Mouse (Mus musculus): ENCODE results near the gene Marcksl1. TPM values are rescaled to one million over a fixed set of nuclear protein-coding genes. Genes with fewer than 3 reads are reported as not detected.
"Not testable (repeated sequence)": the region's sequence is repeated elsewhere in the genome, so short reads cannot be mapped to it uniquely, and the experiment has no call there.

The Marcksl1 gene
- polyA plus RNA-seq, 1 experiment = 61.7 TPM

DNA sequence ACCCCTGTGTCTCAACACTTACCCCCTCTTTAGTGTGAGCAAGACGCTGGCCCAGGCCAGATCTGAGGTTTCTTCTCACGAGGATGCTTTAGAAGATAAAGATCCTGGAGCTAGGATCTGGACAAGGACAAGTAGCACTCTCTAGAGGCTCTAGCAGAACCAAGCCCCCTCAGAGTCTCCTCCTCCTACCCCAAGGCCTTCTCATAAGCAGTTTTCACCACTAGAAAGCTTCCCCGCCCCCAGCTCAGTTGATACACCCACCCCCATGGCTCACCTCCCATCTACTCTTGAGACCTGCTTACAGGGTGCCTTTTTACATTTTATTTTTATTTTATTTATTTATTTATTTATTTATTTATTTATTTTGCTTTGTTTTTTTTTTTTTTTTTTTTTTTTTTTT lies 3.7 kb upstream of the Marcksl1 start:
- no peaks in the 10 kb centered on the region for H3K9me3 ChIP-seq
- peaks cover 32% of the 10 kb centered on the region for H3K4me1 ChIP-seq
- no peaks in the 10 kb centered on the region for H3K36me3 ChIP-seq (replicated peaks; ENCODE audit: low read length)
- TF ChIP-seq FLI1 (IDR thresholded peaks at IDR 0.05; ENCODE audit: low read length) = no peak
- no peak for TF ChIP-seq GATA1 (IDR thresholded peaks at IDR 0.05; ENCODE audit: borderline replicate concordance, low read length)
- peaks cover 76% of the 10 kb centered on the region for H3K27me3 ChIP-seq (replicated peaks)
- no peak overlapping the region for H3K4me3 ChIP-seq (replicated peaks)

DNA sequence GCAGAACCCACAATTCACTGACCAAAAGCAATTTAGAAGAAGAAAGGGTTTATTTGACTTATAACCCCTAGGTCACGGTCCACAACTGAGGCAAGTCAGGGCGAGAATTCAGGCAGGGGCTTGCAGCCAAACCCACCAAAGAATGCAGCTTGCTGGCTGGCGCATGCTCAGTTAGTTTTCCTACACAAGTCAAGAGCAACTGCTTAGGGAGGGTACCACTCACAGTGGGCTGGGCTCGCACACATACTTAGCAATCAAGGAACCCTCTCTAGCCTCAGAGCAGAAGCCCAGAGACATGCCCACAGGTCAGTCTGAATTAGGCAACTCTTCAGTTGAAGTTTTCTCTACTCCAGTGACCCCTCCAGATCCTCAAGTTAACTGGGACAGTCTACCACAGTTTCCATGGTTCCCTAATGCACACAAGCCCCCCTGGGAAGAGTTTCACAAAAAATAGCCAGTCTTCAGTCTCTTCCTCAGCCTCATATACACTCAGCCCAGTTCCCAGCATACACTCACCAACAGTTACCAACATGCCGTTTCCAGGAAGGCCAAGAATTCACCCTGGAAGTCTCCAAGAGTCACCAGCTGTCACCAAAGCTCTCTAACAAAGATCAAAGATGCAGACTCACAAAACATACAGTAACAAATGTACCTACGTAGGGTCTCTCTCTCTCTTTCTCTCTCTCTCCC lies 2.5 kb upstream of the Marcksl1 start:
- H3K4me1 ChIP-seq = peaks cover 27% of the 10 kb centered on the region
- H3K4me3 ChIP-seq (replicated peaks) = no peak overlapping the region
- peaks cover 1% of the 10 kb centered on the region for H3K36me3 ChIP-seq (replicated peaks; ENCODE audit: low read length)
- H3K27me3 ChIP-seq (replicated peaks) = peaks cover 70% of the 10 kb centered on the region
- H3K9me3 ChIP-seq = no peaks in the 10 kb centered on the region
- TF ChIP-seq GATA1 (IDR thresholded peaks at IDR 0.05; ENCODE audit: borderline replicate concordance, low read length) (no peak), FLI1 (IDR thresholded peaks at IDR 0.05; ENCODE audit: low read length) (no peak)

DNA sequence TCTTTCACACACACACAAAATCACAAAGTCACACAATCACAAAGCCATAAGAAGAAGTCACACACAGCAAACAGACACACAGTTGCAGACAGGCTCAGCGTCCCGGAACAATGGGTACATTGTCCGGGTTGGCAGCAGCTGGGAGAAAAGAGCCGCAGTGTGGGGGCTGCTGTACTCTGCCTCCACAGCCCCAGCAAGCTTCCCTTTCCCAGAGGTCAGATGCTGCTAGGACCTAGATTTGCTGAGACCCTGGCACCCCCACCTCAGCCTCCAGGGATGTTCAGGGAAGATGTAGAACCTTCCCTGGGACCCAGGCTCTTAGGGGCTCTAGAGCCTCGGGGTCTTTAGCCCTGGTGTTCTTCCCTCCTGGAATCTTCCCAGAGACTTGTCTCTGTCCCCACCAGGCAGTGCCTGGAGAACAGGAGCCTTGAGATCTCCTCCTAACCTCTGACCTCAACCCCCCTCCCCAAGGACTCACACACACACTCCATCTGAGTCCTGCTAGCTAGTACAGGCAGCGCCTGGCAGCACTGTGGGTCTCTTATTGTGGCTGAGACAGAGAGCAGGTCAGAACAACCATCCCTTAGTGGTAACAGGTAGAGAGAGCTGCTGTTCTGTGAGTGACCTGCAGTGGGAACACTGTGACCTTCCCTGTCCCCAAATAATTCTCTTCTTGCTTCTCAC lies 1.8 kb upstream of the Marcksl1 start:
- TF ChIP-seq FLI1 (IDR thresholded peaks at IDR 0.05; ENCODE audit: low read length) (no peak), GATA1 (IDR thresholded peaks at IDR 0.05; ENCODE audit: borderline replicate concordance, low read length) (no peak)
- Histone ChIP-seq H3K36me3 (replicated peaks; ENCODE audit: low read length) (peaks cover 4% of the 10 kb centered on the region), H3K4me3 (replicated peaks) (no peak overlapping the region), H3K4me1 (peaks cover 27% of the 10 kb centered on the region), H3K27me3 (replicated peaks) (peaks cover 68% of the 10 kb centered on the region), H3K9me3 (no peaks in the 10 kb centered on the region)

DNA sequence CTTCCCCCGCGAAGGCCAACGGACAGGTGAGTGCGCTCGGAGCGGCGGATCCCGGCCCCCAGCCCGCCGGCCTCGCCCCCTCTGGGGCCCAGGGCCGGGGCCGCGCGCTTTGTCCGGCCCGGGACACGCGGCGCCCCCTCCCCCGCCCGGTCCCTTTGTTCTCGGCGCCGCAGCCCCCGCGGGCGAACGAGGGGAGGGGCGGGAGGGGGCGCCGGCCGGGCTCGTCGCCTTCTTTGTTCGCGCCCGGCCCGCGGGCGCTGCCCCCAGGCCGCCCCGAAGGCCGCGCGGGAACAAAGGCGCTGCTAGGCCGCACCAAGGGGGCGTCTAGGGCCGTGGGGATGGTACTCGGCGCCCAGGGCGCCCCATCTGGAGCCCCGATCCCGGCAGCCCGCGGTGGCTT lies 510 bp downstream of the Marcksl1 start:
- H3K4me3 ChIP-seq (replicated peaks) = peak overlapping the region; percentile 91

DNA sequence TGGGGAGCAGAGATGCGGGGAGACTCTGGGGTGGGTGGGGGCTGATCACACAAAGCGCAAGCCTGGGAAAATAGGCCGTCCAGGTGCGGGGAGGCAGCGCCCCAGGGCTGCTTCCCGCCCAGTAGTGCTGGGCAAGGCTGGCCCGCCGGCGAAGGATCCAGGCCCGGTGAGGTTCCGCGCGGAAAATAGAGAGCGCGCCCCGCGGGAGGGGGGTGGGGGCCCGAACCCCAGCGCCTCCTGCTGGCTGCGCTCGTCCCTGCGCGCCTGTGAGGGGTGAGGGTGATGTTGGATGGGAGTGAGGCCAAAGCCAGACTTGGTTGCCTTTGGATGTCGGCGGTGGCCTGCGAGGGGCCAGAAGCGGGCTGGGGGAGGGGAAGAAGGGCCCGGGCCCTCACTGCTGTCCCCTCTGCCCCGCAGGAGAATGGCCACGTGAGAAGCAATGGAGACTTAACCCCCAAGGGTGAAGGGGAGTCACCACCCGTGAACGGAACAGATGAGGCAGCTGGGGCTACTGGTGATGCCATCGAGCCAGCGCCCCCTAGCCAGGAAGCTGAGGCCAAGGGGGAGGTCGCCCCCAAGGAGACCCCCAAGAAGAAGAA lies 1.0 kb downstream of the Marcksl1 start:
- Histone ChIP-seq H3K9me3 (no peaks in the 10 kb centered on the region), H3K27me3 (replicated peaks) (peaks cover 45% of the 10 kb centered on the region), H3K36me3 (replicated peaks; ENCODE audit: low read length) (peaks cover 32% of the 10 kb centered on the region), H3K4me1 (peaks cover 19% of the 10 kb centered on the region), H3K4me3 (replicated peaks) (peak overlapping the region; percentile 91)
- TF ChIP-seq GATA1 (IDR thresholded peaks at IDR 0.05; ENCODE audit: borderline replicate concordance, low read length) (no peak), FLI1 (IDR thresholded peaks at IDR 0.05; ENCODE audit: low read length) (no peak)

More for the DNA sequence above, 510 bp downstream of the Marcksl1 start:
- Histone ChIP-seq H3K27me3 (replicated peaks) (peaks cover 50% of the 10 kb centered on the region), H3K9me3 (no peaks in the 10 kb centered on the region), H3K4me1 (peaks cover 23% of the 10 kb centered on the region), H3K36me3 (replicated peaks; ENCODE audit: low read length) (peaks cover 28% of the 10 kb centered on the region)
- TF ChIP-seq FLI1 (IDR thresholded peaks at IDR 0.05; ENCODE audit: low read length) = no peak
- TF ChIP-seq GATA1 (IDR thresholded peaks at IDR 0.05; ENCODE audit: borderline replicate concordance, low read length) = no peak

DNA sequence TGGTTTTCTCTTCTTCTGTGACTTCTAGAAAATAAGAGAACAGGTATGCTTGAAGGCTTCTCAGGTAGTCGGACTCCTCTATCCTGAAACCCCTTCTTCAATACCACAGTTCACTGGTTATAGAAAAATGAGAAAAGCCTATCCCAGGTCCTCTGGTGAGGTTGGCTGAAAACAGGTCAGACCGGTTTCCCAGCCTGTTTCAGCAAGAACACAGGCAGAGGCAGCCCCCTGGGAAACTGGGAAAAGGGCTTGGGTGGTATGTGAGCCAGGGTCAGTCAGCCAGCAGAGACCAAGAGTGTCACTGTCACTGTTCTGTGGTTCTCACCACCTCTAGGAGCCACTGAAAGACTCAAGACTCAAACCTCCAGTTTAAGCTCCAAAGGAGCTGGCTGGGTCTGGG lies 3.5 kb downstream of the Marcksl1 start:
- peaks cover 19% of the 10 kb centered on the region for H3K4me1 ChIP-seq
- TF ChIP-seq GATA1 (IDR thresholded peaks at IDR 0.05; ENCODE audit: borderline replicate concordance, low read length) (no peak), FLI1 (IDR thresholded peaks at IDR 0.05; ENCODE audit: low read length) (no peak)
- peaks cover 25% of the 10 kb centered on the region for H3K27me3 ChIP-seq (replicated peaks)
- H3K4me3 ChIP-seq (replicated peaks) = no peak overlapping the region
- peaks cover 4% of the 10 kb centered on the region; the same call in 1 of the 2 replicates for H3K9me3 ChIP-seq
- H3K36me3 ChIP-seq (replicated peaks; ENCODE audit: low read length) = peaks cover 56% of the 10 kb centered on the region

DNA sequence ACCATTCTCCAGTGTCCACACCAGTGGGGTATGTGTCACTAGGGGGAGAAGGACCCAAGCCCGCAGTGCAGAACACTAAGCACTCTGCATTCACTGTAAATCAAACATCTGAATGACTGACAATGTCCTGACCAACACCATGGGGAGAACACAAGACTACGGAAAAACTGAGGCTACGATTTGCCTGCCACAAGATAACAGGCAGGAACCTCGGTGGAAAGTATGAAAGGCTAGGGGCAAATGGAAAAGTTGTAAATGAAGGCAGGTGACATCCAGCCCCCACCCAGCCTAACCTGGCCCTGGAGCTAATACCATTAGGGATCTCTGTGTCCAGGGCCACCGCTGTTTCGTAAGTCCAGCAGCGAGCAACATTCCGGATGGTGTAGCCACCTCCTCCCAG lies 5.1 kb downstream of the Marcksl1 start:
- Histone ChIP-seq H3K4me3 (replicated peaks) (no peak overlapping the region), H3K9me3 (peaks cover 4% of the 10 kb centered on the region; the same call in 1 of the 2 replicates), H3K27me3 (replicated peaks) (peaks cover 11% of the 10 kb centered on the region), H3K36me3 (replicated peaks; ENCODE audit: low read length) (peaks cover 72% of the 10 kb centered on the region), H3K4me1 (peaks cover 12% of the 10 kb centered on the region)
- no peak for TF ChIP-seq GATA1 (IDR thresholded peaks at IDR 0.05; ENCODE audit: borderline replicate concordance, low read length)

DNA sequence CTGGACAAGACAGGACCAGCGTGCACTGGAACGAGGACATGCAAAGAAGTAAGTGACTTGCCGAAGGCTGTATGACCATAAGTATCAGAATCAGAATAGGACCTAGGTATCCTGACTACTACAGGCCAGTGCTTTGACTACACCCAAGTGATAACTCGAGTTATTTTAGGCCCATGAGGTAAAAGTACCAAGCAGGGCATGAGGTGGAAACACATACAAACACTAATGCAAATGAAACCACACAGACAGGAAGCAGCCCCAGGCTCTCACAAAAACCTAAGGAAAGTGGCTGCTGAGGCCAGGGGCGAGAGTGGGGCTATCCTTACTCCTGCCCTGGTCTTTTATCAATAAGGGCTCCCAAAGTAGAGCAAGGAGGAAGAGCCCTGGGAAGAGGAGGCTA lies 12.0 kb downstream of the Marcksl1 start:
- H3K9me3 ChIP-seq = peaks cover 4% of the 10 kb centered on the region; the same call in 1 of the 2 replicates
- no peaks in the 10 kb centered on the region for H3K27me3 ChIP-seq (replicated peaks)
- H3K4me1 ChIP-seq = peaks cover 4% of the 10 kb centered on the region
- no peak overlapping the region for H3K4me3 ChIP-seq (replicated peaks)
- no peak for TF ChIP-seq FLI1 (IDR thresholded peaks at IDR 0.05; ENCODE audit: low read length)
- TF ChIP-seq GATA1 (IDR thresholded peaks at IDR 0.05; ENCODE audit: borderline replicate concordance, low read length) = no peak
- peaks cover 80% of the 10 kb centered on the region for H3K36me3 ChIP-seq (replicated peaks; ENCODE audit: low read length)

DNA sequence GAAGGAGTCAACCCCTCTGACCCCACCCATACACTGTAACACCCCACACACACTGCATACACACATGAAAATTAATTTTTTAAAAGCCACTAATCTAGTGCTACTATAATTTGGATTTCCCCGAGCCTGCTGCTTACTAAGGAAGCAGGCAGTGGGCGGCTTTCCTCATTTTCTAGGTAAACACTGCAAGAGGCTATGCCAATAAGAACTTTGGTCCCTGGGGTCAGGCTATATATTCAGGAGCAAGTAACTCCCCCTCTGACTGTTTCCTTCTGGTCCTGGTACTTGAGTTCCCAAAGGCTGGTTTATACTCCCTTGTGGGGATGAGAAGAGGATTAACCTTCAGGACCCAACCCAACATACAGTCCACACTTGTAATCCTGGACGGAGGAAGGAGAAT lies 12.5 kb downstream of the Marcksl1 start:
- Histone ChIP-seq H3K27me3 (replicated peaks) (no peaks in the 10 kb centered on the region), H3K4me1 (peaks cover 4% of the 10 kb centered on the region), H3K4me3 (replicated peaks) (no peak overlapping the region), H3K36me3 (replicated peaks; ENCODE audit: low read length) (peaks cover 81% of the 10 kb centered on the region), H3K9me3 (peaks cover 4% of the 10 kb centered on the region; the same call in 1 of the 2 replicates)
- TF ChIP-seq FLI1 (IDR thresholded peaks at IDR 0.05; ENCODE audit: low read length) (no peak), GATA1 (IDR thresholded peaks at IDR 0.05; ENCODE audit: borderline replicate concordance, low read length) (no peak)

DNA sequence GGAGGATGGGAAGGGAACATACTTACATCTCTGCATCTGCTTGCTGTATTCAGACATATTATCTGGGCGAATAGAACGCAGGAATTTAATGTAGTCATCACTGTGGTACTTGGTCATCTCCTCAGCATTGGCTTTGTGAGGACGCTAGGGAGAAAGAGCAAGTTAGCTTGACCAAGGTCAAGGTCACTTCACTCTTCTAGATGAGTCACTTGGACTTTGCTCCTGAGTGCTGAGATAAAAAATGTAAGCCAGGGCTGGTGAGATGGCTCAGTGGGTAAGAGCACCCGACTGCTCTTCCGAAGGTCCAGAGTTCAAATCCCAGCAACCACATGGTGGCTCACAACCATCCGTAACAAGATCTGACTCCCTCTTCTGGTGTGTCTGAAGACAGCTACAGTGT lies 15.5 kb downstream of the Marcksl1 start:
- H3K36me3 ChIP-seq (replicated peaks; ENCODE audit: low read length) = peaks cover 74% of the 10 kb centered on the region
- not testable (repeated sequence) for H3K27me3 ChIP-seq (replicated peaks)

More for the DNA sequence above, 15.5 kb downstream of the Marcksl1 start:
- H3K4me3 ChIP-seq (replicated peaks); H3K4me1 ChIP-seq; H3K9me3 ChIP-seq: not testable (repeated sequence)

All from megakaryocyte, embryonic 14.5 days (primary cell).